Mouse (Mus musculus): ENCODE data around the gene Tnfrsf13c. TPM values are rescaled to one million over a fixed set of nuclear protein-coding genes. Genes with fewer than 3 reads are reported as not detected.

The Tnfrsf13c gene
- polyA plus RNA-seq, 1 experiment from 2014 or later, result not detected

GRCm38 (mm10) chr15:82192617-82193016, 31.6 kb downstream of the Tnfrsf13c start:
- Histone ChIP-seq H3K9ac (ENCODE audit: low read length) (no peak overlapping the region), H3K4me2 (ENCODE audit: low read depth, low read length) (no peak overlapping the region), H3K4me1 (replicated peaks; ENCODE audit: control insufficient read depth, insufficient read depth, low read length) (no peaks in the 10 kb centered on the region), H3K27ac (ENCODE audit: low read length) (no peak overlapping the region), H3K4me3 (ENCODE audit: low read length) (no peak overlapping the region), H3K27me3 (ENCODE audit: control insufficient read depth, insufficient read depth, low read depth, low read length) (no peaks in the 10 kb centered on the region), H3K9me3 (ENCODE audit: control insufficient read depth, low read length) (no peaks in the 10 kb centered on the region), H3K36me3 (ENCODE audit: control insufficient read depth, insufficient read depth, low read length) (peaks cover 53% of the 10 kb centered on the region)
- no peak for ATAC-seq (ENCODE audit: low read depth)
- WGBS, result 84% methylated on average over 8 of the region's 8 CpGs

GRCm38 (mm10) chr15:82188481-82189240, 35.5 kb downstream of the Tnfrsf13c start:
- H3K36me3 ChIP-seq (ENCODE audit: control insufficient read depth, insufficient read depth, low read length), result peaks cover 45% of the 10 kb centered on the region
- WGBS, result 96% methylated on average over 10 of the region's 10 CpGs
- H3K4me1 ChIP-seq (replicated peaks; ENCODE audit: control insufficient read depth, insufficient read depth, low read length), result no peaks in the 10 kb centered on the region
- no peak for ATAC-seq (ENCODE audit: low read depth)
- no peak overlapping the region for H3K9ac ChIP-seq (ENCODE audit: low read length)
- H3K27me3 ChIP-seq (ENCODE audit: control insufficient read depth, insufficient read depth, low read depth, low read length), result no peaks in the 10 kb centered on the region
- H3K27ac ChIP-seq (ENCODE audit: low read length), result no peak overlapping the region
- H3K4me3 ChIP-seq (ENCODE audit: low read length), result no peak overlapping the region
- peaks cover 4% of the 10 kb centered on the region for H3K9me3 ChIP-seq (ENCODE audit: control insufficient read depth, low read length)
- no peak overlapping the region for H3K4me2 ChIP-seq (ENCODE audit: low read depth, low read length)

GRCm38 (mm10) chr15:82187924-82188323, 36.2 kb downstream of the Tnfrsf13c start:
- H3K4me2 ChIP-seq (ENCODE audit: low read depth, low read length), result no peak overlapping the region
- 96% methylated on average over 1 of the region's 1 CpGs for WGBS
- H3K4me3 ChIP-seq (ENCODE audit: low read length), result no peak overlapping the region
- no peak overlapping the region for H3K9ac ChIP-seq (ENCODE audit: low read length)
- no peak overlapping the region for H3K27ac ChIP-seq (ENCODE audit: low read length)
- no peak for ATAC-seq (ENCODE audit: low read depth)
- peaks cover 48% of the 10 kb centered on the region for H3K36me3 ChIP-seq (ENCODE audit: control insufficient read depth, insufficient read depth, low read length)
- H3K9me3 ChIP-seq (ENCODE audit: control insufficient read depth, low read length), result peaks cover 4% of the 10 kb centered on the region
- H3K27me3 ChIP-seq (ENCODE audit: control insufficient read depth, insufficient read depth, low read depth, low read length), result no peaks in the 10 kb centered on the region
- H3K4me1 ChIP-seq (replicated peaks; ENCODE audit: control insufficient read depth, insufficient read depth, low read length), result no peaks in the 10 kb centered on the region

- no peak overlapping the region for H3K27ac ChIP-seq (ENCODE audit: low read length)
- peaks cover 47% of the 10 kb centered on the region for H3K36me3 ChIP-seq (ENCODE audit: control insufficient read depth, insufficient read depth, low read length)
- H3K4me3 ChIP-seq (ENCODE audit: low read length), result no peak overlapping the region
- no peak for ATAC-seq (ENCODE audit: low read depth)
- no peaks in the 10 kb centered on the region for H3K4me1 ChIP-seq (replicated peaks; ENCODE audit: control insufficient read depth, insufficient read depth, low read length)
- no peak overlapping the region for H3K4me2 ChIP-seq (ENCODE audit: low read depth, low read length)
- no peak overlapping the region for H3K9ac ChIP-seq (ENCODE audit: low read length)
- H3K27me3 ChIP-seq (ENCODE audit: control insufficient read depth, insufficient read depth, low read depth, low read length), result no peaks in the 10 kb centered on the region
- peaks cover 5% of the 10 kb centered on the region for H3K9me3 ChIP-seq (ENCODE audit: control insufficient read depth, low read length)
- 81% methylated on average over 4 of the region's 4 CpGs for WGBS
These were observed 36.8 kb downstream of the Tnfrsf13c start for GRCm38 (mm10) chr15:82187401-82187800.

- no peaks in the 10 kb centered on the region for H3K27me3 ChIP-seq (ENCODE audit: control insufficient read depth, insufficient read depth, low read depth, low read length)
- no peak overlapping the region for H3K4me3 ChIP-seq (ENCODE audit: low read length)
- no peak overlapping the region for H3K9ac ChIP-seq (ENCODE audit: low read length)
- H3K9me3 ChIP-seq (ENCODE audit: control insufficient read depth, low read length), result peaks cover 9% of the 10 kb centered on the region
- H3K36me3 ChIP-seq (ENCODE audit: control insufficient read depth, insufficient read depth, low read length), result peaks cover 49% of the 10 kb centered on the region
- no peaks in the 10 kb centered on the region for H3K4me1 ChIP-seq (replicated peaks; ENCODE audit: control insufficient read depth, insufficient read depth, low read length)
- ATAC-seq (ENCODE audit: low read depth), result no peak
- H3K4me2 ChIP-seq (ENCODE audit: low read depth, low read length), result no peak overlapping the region
- no peak overlapping the region for H3K27ac ChIP-seq (ENCODE audit: low read length)
- WGBS, result 78% methylated on average over 5 of the region's 5 CpGs
These were observed 37.2 kb downstream of the Tnfrsf13c start for GRCm38 (mm10) chr15:82186931-82187330.

- Histone ChIP-seq H3K4me3 (ENCODE audit: low read length) (no peak overlapping the region), H3K4me1 (replicated peaks; ENCODE audit: control insufficient read depth, insufficient read depth, low read length) (no peaks in the 10 kb centered on the region), H3K27ac (ENCODE audit: low read length) (no peak overlapping the region), H3K9me3 (ENCODE audit: control insufficient read depth, low read length) (peaks cover 10% of the 10 kb centered on the region), H3K9ac (ENCODE audit: low read length) (no peak overlapping the region), H3K36me3 (ENCODE audit: control insufficient read depth, insufficient read depth, low read length) (peaks cover 56% of the 10 kb centered on the region), H3K27me3 (ENCODE audit: control insufficient read depth, insufficient read depth, low read depth, low read length) (no peaks in the 10 kb centered on the region), H3K4me2 (ENCODE audit: low read depth, low read length) (no peak overlapping the region)
- peak; percentile 29; the same call in 1 of the 2 replicates for ATAC-seq (ENCODE audit: low read depth)
- 68% methylated on average over 14 of the region's 14 CpGs for WGBS
These were observed 38.0 kb downstream of the Tnfrsf13c start for GRCm38 (mm10) chr15:82186131-82186530.

- ATAC-seq (ENCODE audit: low read depth), result no peak
- Histone ChIP-seq H3K9me3 (ENCODE audit: control insufficient read depth, low read length) (peaks cover 10% of the 10 kb centered on the region), H3K27me3 (ENCODE audit: control insufficient read depth, insufficient read depth, low read depth, low read length) (no peaks in the 10 kb centered on the region), H3K27ac (ENCODE audit: low read length) (no peak overlapping the region), H3K4me3 (ENCODE audit: low read length) (no peak overlapping the region), H3K4me2 (ENCODE audit: low read depth, low read length) (no peak overlapping the region), H3K36me3 (ENCODE audit: control insufficient read depth, insufficient read depth, low read length) (peaks cover 58% of the 10 kb centered on the region), H3K4me1 (replicated peaks; ENCODE audit: control insufficient read depth, insufficient read depth, low read length) (no peaks in the 10 kb centered on the region), H3K9ac (ENCODE audit: low read length) (no peak overlapping the region)
- WGBS, result 81% methylated on average over 14 of the region's 14 CpGs
These were observed 38.9 kb downstream of the Tnfrsf13c start for GRCm38 (mm10) chr15:82185062-82185783.

- ATAC-seq (ENCODE audit: low read depth), result no peak
- H3K27me3 ChIP-seq (ENCODE audit: control insufficient read depth, insufficient read depth, low read depth, low read length), result no peaks in the 10 kb centered on the region
- H3K27ac ChIP-seq (ENCODE audit: low read length), result no peak overlapping the region
- peaks cover 10% of the 10 kb centered on the region for H3K9me3 ChIP-seq (ENCODE audit: control insufficient read depth, low read length)
- no peak overlapping the region for H3K4me3 ChIP-seq (ENCODE audit: low read length)
- no peak overlapping the region for H3K4me2 ChIP-seq (ENCODE audit: low read depth, low read length)
- WGBS, result 68% methylated on average over 10 of the region's 10 CpGs
- no peaks in the 10 kb centered on the region for H3K4me1 ChIP-seq (replicated peaks; ENCODE audit: control insufficient read depth, insufficient read depth, low read length)
- H3K36me3 ChIP-seq (ENCODE audit: control insufficient read depth, insufficient read depth, low read length), result peaks cover 64% of the 10 kb centered on the region
- no peak overlapping the region for H3K9ac ChIP-seq (ENCODE audit: low read length)
These were observed 39.5 kb downstream of the Tnfrsf13c start for GRCm38 (mm10) chr15:82184656-82185055.

- WGBS, result 61% methylated on average over 7 of the region's 7 CpGs
- H3K36me3 ChIP-seq (ENCODE audit: control insufficient read depth, insufficient read depth, low read length), result peaks cover 69% of the 10 kb centered on the region
- no peaks in the 10 kb centered on the region for H3K4me1 ChIP-seq (replicated peaks; ENCODE audit: control insufficient read depth, insufficient read depth, low read length)
- H3K4me3 ChIP-seq (ENCODE audit: low read length), result no peak overlapping the region
- no peaks in the 10 kb centered on the region for H3K27me3 ChIP-seq (ENCODE audit: control insufficient read depth, insufficient read depth, low read depth, low read length)
- no peak overlapping the region for H3K4me2 ChIP-seq (ENCODE audit: low read depth, low read length)
- H3K27ac ChIP-seq (ENCODE audit: low read length), result no peak overlapping the region
- peaks cover 10% of the 10 kb centered on the region for H3K9me3 ChIP-seq (ENCODE audit: control insufficient read depth, low read length)
- ATAC-seq (ENCODE audit: low read depth), result no peak
- no peak overlapping the region for H3K9ac ChIP-seq (ENCODE audit: low read length)
These were observed 40.0 kb downstream of the Tnfrsf13c start for GRCm38 (mm10) chr15:82184183-82184582.

All from lung, embryonic 16.5 days (tissue).